Mouse (Mus musculus) splenic B cell, adult 2 months (primary cell): ENCODE measurements at regions not wholly inside any gene's neighbourhood (a gene's known extent, or its start where the extent isn't known, plus 50 kb on each side); places are given as distances from the start of the nearest gene placed in this dataset.
"Not testable (repeated sequence)": the region's sequence is repeated elsewhere in the genome, so short reads cannot be mapped to it uniquely, and the experiment has no call there.

Source experiments
- DNase-seq: peaks from one replicate; pipeline ENCODE4 v3.0.0-alpha.2; 2011; ENCODE audit warnings: low read depth, low spot score
- H3K27me3 ChIP-seq: 2 replicates; pipeline ENCODE4 v1.6.1; 2012; ENCODE audit warnings: mild to moderate bottlenecking, low read length, moderate library complexity, mixed read lengths; ENCODE audit not compliant: control insufficient read depth, poor library complexity, insufficient read depth, severe bottlenecking
- H3K36me3 ChIP-seq: 2 replicates; pipeline ENCODE4 v1.6.1; 2012; ENCODE audit warnings: mild to moderate bottlenecking, low read length, moderate library complexity, mixed read lengths; ENCODE audit not compliant: control insufficient read depth, poor library complexity, insufficient read depth, severe bottlenecking

DNA sequence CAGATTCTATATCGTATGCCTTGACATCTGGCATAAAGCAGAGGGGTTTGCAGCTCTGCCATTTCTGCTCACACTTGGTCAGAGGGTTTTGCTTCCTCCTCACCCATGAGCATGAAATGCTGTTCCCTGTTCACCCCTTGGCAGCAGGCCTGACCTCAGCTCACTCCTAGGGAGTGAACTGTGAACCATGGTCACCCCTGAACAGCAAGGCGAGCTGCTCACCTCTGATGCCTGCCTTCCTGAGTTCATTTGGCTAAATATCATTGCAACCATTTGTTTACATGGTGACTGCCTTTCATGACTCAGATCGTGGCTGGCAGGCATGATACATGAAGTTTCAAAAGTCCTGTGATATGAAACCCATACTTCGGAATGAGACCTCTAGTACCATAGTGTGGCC is 418.2 kb downstream of the Tcerg1l start:
- Histone ChIP-seq H3K36me3 (no peaks in the 10 kb centered on the region), H3K27me3 (no peaks in the 10 kb centered on the region)
- DNase-seq: no peak

DNA sequence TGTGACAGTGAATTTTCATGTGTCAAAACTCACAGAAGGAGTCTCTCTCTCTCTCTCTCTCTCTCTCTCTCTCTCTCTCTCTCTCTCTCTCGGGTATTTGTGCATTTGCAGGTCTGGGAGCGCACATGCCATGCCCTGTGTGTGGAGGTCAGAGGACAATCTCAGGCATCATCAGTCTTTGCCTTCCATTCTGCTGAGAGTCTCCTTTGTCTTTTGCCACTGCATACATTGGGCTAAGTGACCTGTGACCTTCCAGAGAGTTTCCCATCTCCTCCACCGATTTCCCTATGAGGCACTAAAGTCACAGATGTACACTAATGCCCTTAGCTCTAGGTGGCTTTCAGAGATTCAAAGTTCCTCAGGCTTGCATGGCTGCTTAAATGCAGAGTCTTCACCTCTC is 391.7 kb downstream of the Tcerg1l start:
- H3K27me3 ChIP-seq: no peaks in the 10 kb centered on the region
- no peaks in the 10 kb centered on the region for H3K36me3 ChIP-seq
- no peak for DNase-seq

DNA sequence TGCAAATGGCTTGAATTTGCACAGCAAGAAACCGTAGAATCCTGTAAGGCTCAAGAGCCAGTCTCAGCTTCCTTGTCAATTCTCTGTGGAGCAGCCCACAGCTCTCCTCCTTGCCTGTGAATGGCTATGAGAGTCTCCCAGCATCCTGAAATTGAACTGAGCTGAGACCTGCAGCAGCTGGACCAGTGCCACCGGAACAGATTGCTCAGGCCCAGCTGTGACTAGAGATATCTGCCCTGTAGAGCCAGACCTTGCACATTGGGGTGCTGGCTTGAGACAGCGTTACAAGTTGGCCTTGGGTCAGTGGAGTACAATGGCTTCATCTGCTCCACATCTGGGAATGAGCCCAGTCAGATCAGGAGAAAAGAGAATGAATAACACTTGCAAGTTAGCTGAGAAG is 390.6 kb downstream of the Tcerg1l start:
- no peak for DNase-seq
- H3K27me3 ChIP-seq: no peaks in the 10 kb centered on the region
- no peaks in the 10 kb centered on the region for H3K36me3 ChIP-seq

DNA sequence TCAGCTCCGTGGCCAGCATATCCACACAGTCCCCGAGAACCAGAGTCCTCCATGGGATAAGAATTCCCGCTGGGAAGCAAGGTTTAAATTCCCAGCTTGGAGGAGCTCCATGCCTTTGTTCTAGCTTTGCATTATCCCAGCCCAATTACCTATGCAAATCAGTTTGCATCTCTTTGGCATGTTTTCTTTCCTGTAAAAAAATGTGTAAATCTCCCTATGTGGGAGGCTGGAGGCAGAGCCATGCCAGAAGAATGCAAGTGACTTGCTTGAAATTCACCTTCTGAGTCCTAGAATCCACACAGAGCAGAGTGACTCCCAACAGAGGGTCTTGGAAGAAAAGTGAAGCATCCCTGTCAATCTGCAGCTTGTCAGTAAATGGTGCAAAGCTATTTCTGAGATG is 388.9 kb downstream of the Tcerg1l start:
- no peaks in the 10 kb centered on the region for H3K27me3 ChIP-seq
- H3K36me3 ChIP-seq: no peaks in the 10 kb centered on the region
- DNase-seq: no peak

- not testable (repeated sequence) for H3K36me3 ChIP-seq, DNase-seq, H3K27me3 ChIP-seq
These were observed 373.5 kb downstream of the Tcerg1l start for GRCm38 (mm10) chr7:138024021-138024420.

GRCm38 (mm10) chr7:138051696-138052095 is 345.8 kb downstream of the Tcerg1l start:
- DNase-seq: no peak
- H3K27me3 ChIP-seq: no peaks in the 10 kb centered on the region
- H3K36me3 ChIP-seq: no peaks in the 10 kb centered on the region

DNA sequence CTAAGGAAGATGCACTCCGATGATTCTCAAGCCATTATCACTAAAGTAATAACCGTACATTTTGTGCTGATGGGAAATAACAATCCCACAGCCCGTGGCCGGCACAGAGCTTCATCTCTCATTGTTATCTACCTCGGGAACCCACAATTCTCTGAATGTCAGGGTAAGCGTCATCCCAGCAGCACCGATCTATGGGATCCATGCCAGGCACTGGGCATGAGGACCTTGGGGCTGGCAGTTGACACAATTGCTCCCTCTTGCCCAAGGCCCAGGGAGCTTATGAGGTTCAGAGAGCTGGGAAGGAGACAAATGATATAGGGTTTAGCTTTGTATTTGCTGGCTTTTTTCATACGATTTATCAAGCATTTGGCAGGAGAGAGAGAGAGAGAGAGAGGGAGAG is 342.8 kb downstream of the Tcerg1l start:
- H3K27me3 ChIP-seq: no peaks in the 10 kb centered on the region
- H3K36me3 ChIP-seq: no peaks in the 10 kb centered on the region
- no peak for DNase-seq

DNA sequence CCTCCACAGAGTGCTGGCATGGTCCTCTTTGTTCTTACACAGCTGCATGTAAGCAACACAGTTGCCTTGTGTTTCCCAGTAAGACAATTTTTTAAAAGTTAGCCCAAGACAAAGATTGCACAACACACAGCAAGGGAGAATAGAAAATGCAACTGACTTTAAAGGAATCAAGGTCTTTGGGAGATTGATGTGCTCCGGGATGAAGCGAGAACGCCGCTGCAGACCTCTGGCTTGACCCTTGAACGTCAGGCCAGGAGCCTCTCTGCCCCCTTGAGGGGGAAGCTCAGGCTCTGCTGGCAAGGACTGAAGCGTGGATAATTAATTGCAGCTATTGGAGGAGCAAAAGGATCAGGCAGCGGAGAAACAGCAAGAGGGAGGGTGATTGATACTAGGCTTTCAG is 336.4 kb downstream of the Tcerg1l start:
- Histone ChIP-seq H3K36me3 (no peaks in the 10 kb centered on the region), H3K27me3 (no peaks in the 10 kb centered on the region)
- DNase-seq: no peak

- Histone ChIP-seq H3K27me3 (no peaks in the 10 kb centered on the region), H3K36me3 (no peaks in the 10 kb centered on the region)
- no peak for DNase-seq
These were observed 330.6 kb downstream of the Tcerg1l start for GRCm38 (mm10) chr7:138066921-138067320.

DNA sequence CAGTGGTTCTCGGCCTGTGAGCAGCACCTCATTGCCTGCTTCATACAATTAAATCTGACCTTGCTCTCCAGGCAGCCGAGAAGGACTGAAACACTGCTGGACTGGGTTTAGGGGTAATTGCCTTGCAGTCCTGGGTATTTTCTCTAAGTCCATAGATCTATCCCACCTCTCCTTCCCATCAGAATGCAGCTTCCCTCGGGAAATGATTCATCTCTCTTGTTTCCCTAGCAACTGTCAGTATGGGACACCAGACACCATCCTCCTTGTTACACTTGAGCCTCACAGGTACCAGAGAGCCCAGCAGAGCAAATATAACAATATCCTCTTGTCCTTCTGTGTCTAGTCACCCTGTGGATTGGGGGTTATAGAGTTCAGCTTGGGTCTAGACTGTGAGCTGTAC is 322.3 kb downstream of the Tcerg1l start:
- no peak for DNase-seq
- no peaks in the 10 kb centered on the region for H3K27me3 ChIP-seq
- no peaks in the 10 kb centered on the region for H3K36me3 ChIP-seq

DNA sequence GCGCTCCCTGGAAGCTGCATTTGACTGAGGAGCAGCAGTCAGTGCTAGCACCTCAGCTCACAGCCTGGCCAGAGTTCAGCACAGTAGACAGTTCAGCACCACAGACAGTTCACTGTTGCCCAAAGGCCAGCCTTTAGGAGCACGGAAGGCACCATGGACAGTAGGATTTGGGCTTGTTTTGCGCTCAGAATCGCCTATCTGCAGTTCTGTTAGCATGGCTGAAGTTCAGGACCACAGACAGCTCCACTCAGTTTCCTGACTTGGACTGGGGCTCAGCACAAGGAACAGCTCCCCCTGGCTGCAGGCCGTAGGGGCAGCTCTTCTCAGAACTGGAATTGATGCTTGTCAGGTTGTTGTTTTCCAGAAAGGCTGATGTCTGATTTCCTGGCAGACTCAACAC is 313.6 kb downstream of the Tcerg1l start:
- H3K27me3 ChIP-seq: no peaks in the 10 kb centered on the region
- peak; percentile 48 for DNase-seq
- no peaks in the 10 kb centered on the region for H3K36me3 ChIP-seq

DNA sequence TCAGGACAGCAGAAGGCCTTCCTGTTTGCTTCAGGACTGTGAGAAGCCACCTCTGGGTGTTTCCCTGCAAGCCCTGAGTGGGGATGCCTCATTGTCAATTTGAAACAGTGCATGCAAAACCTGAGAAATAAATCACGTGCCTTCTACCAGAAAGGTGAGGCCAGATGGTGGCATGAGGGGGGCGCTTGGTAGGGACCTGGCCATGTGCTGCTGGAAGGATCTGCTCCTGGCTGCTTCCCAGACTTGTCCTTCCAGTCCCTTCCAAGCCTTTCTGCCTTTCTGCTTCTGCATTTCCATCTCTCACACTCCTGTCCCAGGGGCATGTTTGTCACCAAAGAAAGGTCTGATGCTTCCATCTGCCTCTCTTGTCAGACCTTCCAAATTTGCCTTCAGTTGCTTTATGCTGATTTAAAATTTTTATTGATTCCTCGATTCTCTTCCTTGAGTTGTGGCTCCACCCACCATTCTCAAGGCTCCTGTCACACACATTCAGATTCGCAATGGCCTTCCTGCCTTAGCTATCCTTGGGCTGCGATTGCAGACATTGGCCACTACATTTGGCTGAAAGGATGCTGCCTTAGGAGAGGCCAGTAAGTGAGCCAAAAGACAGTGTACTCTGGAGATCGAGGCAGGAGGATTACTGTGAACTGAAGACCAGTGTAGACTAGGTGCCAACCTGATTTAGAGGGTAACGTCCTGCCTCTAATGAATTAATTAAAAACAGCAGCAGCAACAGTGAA is 289.9 kb downstream of the Tcerg1l start:
- no peaks in the 10 kb centered on the region for H3K36me3 ChIP-seq
- DNase-seq: no peak
- H3K27me3 ChIP-seq: no peaks in the 10 kb centered on the region

GRCm38 (mm10) chr7:138121497-138121896 is 276.0 kb downstream of the Tcerg1l start:
- no peaks in the 10 kb centered on the region for H3K27me3 ChIP-seq
- DNase-seq: no peak
- H3K36me3 ChIP-seq: no peaks in the 10 kb centered on the region

- DNase-seq: no peak
- H3K36me3 ChIP-seq: no peaks in the 10 kb centered on the region
- H3K27me3 ChIP-seq: no peaks in the 10 kb centered on the region
These were observed 267.8 kb downstream of the Tcerg1l start for GRCm38 (mm10) chr7:138129701-138130100.

- DNase-seq: no peak
- Histone ChIP-seq H3K36me3 (no peaks in the 10 kb centered on the region), H3K27me3 (no peaks in the 10 kb centered on the region)
These were observed 264.1 kb downstream of the Tcerg1l start for GRCm38 (mm10) chr7:138133427-138133826.

- no peak for DNase-seq
- no peaks in the 10 kb centered on the region for H3K27me3 ChIP-seq
- H3K36me3 ChIP-seq: no peaks in the 10 kb centered on the region
These were observed 259.6 kb downstream of the Tcerg1l start for GRCm38 (mm10) chr7:138137934-138138333.
